Mouse (Mus musculus) lung, postnatal 25 days (tissue): ENCODE measurements around the gene Gps1.
"Not testable (repeated sequence)": the region's sequence is repeated elsewhere in the genome, so short reads cannot be mapped to it uniquely, and the experiment has no call there.

Experiments
- DNase-seq: peaks from one replicate; pipeline ENCODE4 v3.0.0; 2022; ENCODE audit warnings: low spot score

Gene Gps1

DNA sequence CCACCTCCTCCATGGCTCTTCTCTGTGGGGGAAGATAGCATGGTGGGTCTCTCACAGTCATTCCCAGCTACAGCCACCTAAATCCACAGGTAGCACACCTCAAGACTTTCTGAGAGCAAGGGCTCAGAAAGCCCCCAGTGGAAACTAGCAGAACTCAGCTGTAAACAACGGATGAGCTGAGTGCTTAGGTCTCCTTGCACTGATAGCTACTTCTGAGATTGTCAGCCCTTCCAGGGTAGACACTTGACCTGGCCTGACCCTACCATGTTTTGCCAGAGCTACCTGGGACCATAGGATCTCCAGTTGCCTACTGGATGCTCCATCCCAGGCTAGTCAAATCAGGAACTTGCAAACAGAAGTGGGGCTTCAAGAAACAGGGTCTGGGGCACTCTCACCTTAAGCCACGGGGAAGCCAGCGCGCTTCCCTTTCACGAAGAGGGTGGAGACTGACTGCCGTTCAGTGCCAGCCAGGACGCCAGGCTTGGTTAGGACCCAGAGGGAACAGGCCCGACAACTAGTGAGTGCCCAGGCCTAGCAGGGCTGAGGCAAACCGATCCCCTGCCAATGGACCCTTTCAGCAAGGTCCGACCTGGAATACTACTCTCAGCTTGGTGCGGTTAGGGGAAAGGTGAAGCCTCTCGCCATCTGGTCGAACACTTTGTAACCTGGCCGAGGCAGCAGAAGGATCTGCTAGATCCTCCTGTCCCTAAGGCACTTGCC lies 38.9 kb downstream of the Gps1 start:
- no peak for DNase-seq

DNA sequence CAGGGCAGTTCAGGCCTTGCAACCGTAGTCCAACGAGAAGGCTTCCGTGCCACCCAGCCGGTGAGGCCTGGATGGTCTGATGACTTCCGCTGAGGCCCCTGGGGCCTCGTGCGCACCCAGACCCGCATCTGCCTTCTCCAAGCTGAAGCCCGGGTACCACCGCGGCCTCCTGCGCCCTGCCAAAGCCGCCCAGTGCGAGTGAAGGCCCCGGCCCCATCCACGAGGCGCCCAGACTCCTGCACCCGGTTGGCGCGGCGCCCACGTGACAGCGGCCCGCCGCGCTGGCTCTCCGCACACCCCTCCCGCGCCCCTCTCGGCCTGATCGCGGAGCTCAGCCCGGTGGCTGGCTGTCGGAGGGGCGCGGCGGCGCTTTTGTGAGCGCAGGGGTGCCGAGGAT lies 39.5 kb downstream of the Gps1 start:
- no peak for DNase-seq

DNA sequence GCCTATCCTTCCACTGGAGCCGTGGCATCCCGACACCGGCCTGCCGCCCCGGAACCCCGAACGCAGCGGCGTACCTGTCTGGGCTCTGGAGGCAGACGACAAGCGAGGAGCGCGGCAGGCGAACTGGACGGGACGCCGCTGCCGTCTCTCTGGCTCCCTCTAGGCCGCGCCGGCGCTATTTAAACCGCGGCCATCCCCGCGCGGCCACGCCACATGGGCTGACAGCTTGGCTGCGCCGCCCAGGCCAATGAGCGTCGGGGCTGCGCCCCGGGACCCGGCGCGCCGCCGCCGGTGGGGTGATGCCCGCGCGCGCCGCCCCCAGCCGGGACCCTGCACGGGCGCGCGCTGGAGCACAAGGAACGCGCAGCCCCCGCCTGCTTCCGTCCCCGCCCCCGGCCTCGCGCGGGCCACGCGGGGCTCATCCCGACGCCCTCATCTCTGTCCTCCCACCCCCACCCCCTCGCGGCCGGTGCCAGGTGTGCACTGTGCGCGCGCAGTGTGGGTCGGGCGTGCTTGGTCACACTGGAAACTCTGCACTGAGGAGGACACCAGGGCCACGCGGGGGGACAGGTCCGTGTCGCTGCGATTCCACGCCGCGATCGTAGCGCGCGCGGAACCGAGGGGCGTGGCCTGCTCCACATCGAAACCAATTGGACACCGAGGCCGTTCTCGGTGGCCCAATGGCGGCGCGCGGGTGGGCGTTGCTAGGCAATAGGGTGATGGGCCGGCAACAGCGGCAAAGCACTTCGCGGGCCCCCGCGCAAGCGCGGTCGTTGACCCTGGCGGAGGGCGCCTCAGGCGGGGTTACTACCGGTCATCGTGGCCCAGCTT lies 40.1 kb downstream of the Gps1 start, which contains the start of gene Fasn:
Gene Fasn (minus strand): TSS at position 592 of the 831 bp plus-strand sequence.
- DNase-seq = peak; percentile 96

DNA sequence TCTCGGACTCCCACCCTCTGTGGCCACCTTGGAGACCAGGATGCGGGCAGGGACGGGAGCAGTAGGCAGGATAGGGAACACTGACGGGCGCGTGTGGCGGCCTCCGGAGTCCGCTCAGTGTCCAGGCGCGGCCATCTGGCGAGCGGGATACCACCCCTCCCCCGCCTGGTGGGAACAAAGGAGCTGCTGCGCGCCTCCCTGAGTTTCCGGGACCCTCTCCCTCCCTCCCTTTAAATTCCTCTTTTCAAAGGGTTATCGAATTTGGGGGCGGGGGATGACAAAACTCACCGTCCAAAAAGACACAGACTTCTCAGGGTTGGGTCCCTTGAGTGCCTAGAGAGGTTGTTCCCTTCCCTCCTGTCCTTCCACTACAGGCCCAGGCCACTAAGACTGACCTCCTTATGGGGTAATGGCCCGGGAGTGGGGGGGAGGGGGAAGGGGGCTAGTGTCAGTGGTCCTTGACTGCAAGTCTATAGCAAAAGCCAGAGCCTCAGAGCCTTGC lies 40.8 kb downstream of the Gps1 start:
- DNase-seq = no peak

DNA sequence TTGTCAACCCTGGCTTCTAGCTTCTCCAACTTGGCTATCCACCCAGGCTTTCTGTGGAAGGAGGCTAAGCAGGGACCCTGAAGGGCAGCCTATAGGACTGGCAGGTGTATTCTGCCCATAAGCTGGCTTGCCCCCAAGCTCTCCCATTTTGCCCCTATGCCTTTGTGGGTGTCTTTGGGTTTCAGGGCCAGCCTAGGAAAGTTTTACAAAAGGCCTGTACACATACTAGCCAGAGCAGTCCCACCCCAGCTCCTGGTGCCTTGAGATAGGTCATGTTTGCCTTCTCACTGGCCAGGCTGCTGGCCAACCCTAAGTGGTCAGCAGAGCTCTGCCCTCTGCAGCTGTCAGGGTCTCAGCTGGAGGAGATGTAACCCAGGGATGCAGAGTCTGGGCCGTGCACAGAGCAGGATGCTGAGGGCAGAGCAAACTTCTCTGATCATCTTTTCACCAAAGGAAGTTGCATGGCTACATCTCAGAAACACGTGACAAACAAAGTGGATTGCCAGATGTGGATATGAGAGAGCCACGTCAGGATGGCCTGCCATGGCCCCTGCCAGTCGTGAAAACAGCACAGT lies 41.3 kb downstream of the Gps1 start:
- DNase-seq = no peak

DNA sequence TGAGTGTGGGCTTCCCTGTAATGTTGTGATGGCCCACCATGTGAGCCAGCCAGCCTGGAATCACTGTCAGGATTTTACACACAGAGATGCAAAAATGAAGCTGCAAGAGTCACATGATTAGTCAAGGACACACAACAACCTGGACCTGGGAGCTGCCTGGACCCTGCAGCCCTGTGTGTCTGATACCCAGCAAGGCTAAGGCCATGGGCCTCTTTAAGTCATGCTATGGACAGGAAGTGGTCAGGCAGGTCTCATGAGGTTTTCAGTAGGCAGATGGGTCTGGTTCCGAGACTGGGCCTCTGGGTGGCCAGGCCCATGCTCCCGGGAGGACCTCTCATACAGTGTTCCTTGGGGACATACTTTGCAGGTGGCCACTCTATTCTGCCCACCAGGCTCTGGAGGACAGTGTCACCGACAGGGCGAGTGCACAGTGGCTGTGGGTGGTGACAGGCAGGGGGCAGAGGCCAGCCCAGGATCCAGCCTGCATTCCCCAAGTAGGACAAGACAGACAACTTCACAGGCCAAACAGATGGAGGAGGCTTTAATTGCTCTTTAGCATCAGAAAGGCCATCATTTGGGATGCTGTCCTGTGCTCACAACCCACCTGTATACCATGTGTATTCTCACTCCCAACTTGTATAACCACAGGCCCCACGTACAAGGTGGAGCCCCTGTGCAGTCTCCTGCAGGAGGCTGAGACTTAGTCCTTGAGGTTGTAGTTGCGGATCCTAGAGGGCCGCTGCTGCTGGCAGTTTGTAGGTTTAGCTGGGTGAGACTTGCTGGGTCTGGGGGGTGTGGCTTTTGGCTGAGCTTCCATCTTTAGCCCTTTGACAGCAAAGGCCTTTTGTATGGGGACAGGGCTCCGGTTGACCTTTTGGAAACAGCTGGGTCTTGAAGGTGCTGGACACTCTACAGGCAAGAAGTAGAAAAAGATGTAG lies 42.2 kb downstream of the Gps1 start:
- no peak for DNase-seq

DNA sequence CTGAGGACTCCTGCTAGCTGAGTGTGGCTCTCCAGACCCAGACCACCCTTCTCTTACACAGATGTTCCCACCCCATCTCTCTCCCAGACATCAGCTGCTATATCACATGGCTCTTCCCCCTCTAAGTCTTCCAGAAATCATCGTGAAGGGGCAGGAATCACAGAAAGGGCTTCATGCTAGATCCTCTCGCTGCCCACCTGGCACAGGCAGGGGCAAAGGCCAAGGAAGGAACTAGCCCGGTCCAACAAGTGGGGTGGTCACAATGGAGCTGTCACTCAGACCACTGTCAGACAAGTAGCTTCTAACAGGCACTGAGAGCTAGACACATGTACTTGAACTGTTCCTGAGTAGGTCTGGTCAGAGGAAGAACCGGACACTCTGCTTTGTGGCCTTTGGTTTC lies 44.3 kb downstream of the Gps1 start:
- no peak for DNase-seq

DNA sequence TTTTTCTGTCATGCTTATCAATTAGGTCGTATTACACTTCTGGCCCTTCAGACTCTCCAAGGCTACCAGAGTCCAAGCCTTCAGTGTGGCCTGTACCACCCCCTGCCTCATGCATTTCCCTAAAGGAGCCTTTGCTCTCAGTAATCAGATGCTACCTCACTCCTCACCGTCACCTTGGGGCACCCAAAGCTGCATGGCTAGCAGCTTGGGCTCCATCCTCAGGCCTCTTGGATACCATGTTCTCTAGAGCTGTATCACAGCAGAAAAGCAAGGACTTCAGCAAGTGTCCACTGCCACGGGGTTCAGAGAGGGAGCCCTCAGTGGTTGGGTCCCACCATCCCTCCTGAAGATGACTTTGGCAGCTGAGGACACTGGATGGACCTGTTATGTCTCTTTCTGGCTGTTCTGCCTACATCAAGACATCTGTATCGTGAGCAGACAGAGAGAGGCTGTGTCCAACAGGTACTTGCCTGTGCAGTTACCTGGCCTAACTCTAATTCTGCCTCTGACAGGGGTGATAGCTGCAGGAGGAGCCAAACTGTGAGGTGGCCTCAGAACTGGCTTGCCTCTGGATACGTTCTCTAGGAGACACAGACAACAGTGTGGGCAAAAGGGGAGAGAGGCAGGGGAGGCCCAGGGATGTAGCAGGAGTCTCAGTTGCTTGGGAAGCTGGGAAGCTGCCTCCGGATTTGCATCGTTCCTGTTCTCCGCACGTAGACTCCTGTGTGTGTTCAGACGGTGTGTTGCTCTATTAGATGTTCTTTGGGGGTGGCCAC lies 45.9 kb downstream of the Gps1 start:
- DNase-seq = no peak

DNA sequence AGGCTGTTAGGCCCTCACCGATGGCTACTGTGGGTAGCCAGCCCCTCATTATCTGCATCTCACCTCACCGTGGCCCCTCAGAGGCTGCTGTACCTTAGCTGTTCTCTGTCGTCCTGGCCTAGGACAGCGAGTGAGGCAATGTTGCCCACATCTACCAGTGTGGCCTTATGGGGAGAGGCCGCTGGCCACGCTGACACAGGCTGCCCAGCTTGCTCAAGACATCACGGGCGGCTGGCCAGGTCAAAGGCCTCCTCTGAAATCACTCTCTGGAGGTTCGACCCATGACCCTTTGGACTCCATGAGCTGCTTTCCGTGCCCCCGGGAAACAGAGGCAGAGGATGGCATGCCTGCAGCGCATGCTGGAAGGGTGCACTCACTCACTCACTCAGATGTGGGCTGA lies 46.6 kb downstream of the Gps1 start:
- DNase-seq = no peak

DNA sequence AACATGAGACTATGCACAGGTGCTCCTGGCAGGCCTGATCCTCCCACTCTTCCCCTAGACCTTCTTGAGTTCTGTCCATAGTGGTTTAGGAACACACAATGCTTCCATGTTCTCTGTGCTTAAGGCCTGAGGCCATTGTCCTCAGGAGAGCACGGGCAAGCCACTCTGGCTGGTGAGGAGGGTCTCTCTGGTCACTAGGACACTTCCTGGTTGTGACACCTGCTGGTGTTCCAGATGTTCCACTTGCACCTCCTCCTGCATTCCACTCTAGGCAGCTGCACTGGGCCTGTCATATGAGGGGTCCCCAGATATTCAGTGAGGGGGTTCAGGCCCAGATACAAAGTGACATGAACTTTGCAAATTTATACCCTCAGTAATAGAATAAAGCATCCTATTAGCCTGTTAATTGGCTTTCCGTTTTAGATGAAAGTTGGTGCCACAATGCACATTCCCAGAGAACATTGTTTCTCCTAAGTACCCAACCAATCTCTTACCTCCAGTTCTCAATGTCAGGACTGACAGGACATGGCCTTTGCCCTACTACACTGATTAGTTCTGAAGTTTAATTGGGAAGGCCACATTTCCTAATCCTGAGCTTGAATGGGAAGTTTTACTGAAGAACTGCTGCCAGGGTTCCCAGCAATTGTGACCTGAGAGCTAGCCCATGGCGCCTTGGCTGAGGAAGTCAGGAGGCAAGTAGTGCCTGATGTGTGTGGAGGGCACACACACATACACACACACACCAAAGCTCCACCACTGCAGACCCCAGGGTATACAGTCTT lies 47.8 kb downstream of the Gps1 start:
- DNase-seq = no peak

DNA sequence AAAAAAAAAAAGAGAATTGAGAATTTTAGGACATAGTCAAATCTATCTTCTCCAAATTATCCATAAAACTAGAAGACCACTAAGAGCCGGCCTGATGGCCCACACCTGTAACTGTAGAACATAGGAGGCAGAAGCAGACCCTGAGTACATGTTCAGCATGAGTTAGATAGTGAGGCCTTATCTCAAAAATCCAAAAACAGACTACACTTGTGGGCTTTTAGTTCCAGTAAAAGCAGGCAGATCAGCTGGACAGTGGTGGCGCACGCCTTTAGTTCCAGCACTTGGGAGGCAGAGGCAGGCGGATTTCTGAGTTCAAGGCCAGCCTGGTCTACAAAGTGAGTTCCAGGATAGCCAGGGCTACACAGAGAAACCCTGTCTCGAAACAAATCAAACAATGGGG lies 48.9 kb downstream of the Gps1 start:
- DNase-seq = not testable (repeated sequence)

DNA sequence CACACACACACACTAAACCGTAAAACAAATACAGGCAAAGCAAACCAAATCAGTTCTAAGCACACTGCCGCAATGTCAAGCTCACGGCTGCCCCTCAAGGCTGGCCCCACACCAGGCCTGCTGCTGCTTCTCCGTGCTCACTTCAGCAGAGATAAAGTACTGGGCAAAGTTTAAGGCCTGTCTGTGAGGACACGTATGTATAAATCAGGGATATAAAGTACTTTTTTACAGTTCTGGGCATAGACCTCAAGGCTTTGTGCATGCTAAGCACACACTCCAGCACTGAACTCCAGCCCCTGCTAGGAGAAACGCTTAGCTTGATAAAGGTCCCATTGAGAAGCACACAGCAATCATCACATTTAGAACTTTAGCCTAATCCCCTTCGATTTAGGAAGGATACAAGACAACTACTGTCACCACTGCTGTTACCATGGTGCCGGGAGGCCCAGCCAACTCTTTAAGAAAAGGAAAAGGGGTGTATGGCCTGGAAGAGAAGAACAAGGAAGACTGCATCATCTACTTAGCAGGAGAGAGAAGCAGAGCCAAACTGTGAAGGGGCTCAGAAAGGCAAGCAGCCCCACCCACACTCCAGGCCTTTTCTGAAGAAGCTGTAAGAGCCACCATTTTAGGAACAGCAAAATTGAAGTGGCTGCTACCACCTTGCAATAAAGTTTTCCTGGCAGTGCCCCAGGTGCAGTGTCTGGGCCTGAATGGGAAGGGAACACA lies 49.6 kb downstream of the Gps1 start:
- peak; percentile 63 for DNase-seq
